Mouse (Mus musculus): Measurements from ENCODE around the gene Tgfb3. TPM values are rescaled to one million over a fixed set of nuclear protein-coding genes. Genes with fewer than 3 reads are reported as not detected.

Tgfb3 gene
- total and polyA plus RNA-seq, 3 experiments: 0.42 to 0.96 TPM; not detected in 1

DNA sequence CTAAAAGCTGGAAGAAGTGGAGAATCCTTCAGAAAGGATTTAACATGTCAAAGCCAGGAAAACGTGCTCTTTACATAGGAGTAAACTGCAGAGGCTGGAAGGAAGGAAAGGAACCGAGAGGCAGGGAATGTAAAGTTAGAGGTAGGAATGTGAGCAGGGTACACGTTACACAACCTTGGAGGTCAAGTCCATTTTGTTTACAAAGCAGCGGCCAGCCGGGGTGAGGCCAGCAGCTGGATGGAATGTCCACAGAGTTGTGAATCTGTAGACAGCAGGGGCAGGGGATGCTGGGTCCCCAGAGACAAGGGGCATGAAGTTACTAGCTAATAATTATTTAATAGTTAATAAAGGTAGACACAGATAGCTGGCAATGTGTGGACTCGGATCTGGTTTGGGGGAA is 49.3 kb upstream of the Tgfb3 start:
- Histone ChIP-seq H3K9ac (ENCODE audit: control insufficient read depth, low read depth, low read length, poor library complexity, severe bottlenecking) (no peak overlapping the region), H3K27me3 (ENCODE audit: control insufficient read depth in 1 of 2, insufficient read depth in 2 of 2, low read length in 2 of 2) (no peaks in the 10 kb centered on the region), H3K79me2 (ENCODE audit: control insufficient read depth, insufficient read depth, low read length, poor library complexity) (no peaks in the 10 kb centered on the region), H3K4me3 (ENCODE audit: control insufficient read depth in 1 of 2, insufficient read depth in 1 of 2, low read depth in 2 of 2, low read length in 2 of 2) (no peak overlapping the region), H3K27ac (ENCODE audit: control insufficient read depth, low read depth, low read length) (no peak overlapping the region), H3K4me1 (ENCODE audit: control insufficient read depth in 1 of 2, insufficient read depth in 2 of 2, low read length in 2 of 2) (no peaks in the 10 kb centered on the region), H3K9me3 (replicated peaks; ENCODE audit: insufficient read depth, low read length) (no peaks in the 10 kb centered on the region), H3K36me3 (ENCODE audit: control insufficient read depth in 1 of 2, insufficient read depth in 2 of 2, low read length in 2 of 2) (no peaks in the 10 kb centered on the region)
- TF ChIP-seq NRF1 (IDR thresholded peaks at IDR 0.05; ENCODE audit: insufficient read depth, low read depth, low read length, poor library complexity, severe bottlenecking) (no peak), CHD1 (IDR thresholded peaks at IDR 0.05; ENCODE audit: low read depth, low read length) (no peak), ZNF384 (IDR thresholded peaks at IDR 0.05; ENCODE audit: low read depth, low read length) (no peak), POLR2AphosphoS5 (IDR thresholded peaks at IDR 0.05; ENCODE audit: borderline replicate concordance, low read depth, low read length) (no peak), TBP (IDR thresholded peaks at IDR 0.05; ENCODE audit: low read depth, low read length) (no peak), JUND (IDR thresholded peaks at IDR 0.05; ENCODE audit: low read depth, low read length) (no peak), ZKSCAN1 (IDR thresholded peaks at IDR 0.05; ENCODE audit: low read depth, low read length) (no peak), HCFC1 (IDR thresholded peaks at IDR 0.05; ENCODE audit: low read depth, low read length) (no peak), GABPA (IDR thresholded peaks at IDR 0.05; ENCODE audit: low read depth, low read length) (no peak), USF2 (IDR thresholded peaks at IDR 0.05; ENCODE audit: borderline replicate concordance in 1 of 2, insufficient read depth in 1 of 2, low read depth in 1 of 2, low read length in 2 of 2) (no peak), NELFE (IDR thresholded peaks at IDR 0.05; ENCODE audit: low read depth, low read length) (no peak), POLR2A (IDR thresholded peaks at IDR 0.05; ENCODE audit: control insufficient read depth in 1 of 2, insufficient read depth in 1 of 2, low read depth in 1 of 2, low read length in 2 of 2, poor library complexity in 1 of 2) (no peak)
- DNase-seq (ENCODE audit: low read depth, low spot score): no peak

DNA sequence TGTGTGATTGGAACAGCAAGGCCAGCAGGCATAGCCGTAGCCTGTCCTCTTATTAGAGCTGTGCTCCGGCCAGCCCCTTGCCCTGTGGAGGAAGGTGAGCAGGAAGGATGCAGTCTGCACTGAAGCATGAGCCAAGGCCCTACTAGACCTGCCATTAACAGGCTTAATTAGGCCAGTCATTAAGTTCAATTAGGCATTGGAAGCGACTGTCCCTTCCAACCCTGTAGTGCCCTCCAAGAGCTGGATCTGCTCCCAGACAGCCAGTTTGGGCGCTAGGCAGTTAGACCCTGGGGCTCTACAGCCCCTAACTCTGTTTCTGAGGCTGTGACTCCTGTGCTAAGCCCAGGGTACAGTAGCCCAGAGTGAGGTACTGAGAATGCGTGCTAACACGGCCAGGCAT is 45.2 kb upstream of the Tgfb3 start:
- Histone ChIP-seq H3K4me1 (ENCODE audit: control insufficient read depth in 1 of 2, insufficient read depth in 2 of 2, low read length in 2 of 2) (no peaks in the 10 kb centered on the region), H3K9me3 (replicated peaks; ENCODE audit: insufficient read depth, low read length) (no peaks in the 10 kb centered on the region), H3K79me2 (ENCODE audit: control insufficient read depth, insufficient read depth, low read length, poor library complexity) (no peaks in the 10 kb centered on the region), H3K4me3 (ENCODE audit: control insufficient read depth in 1 of 2, insufficient read depth in 1 of 2, low read depth in 2 of 2, low read length in 2 of 2) (no peak overlapping the region), H3K27me3 (ENCODE audit: control insufficient read depth in 1 of 2, insufficient read depth in 2 of 2, low read length in 2 of 2) (no peaks in the 10 kb centered on the region; a peak in 1 of 4 replicates), H3K27ac (ENCODE audit: control insufficient read depth, low read depth, low read length) (no peak overlapping the region), H3K36me3 (ENCODE audit: control insufficient read depth in 1 of 2, insufficient read depth in 2 of 2, low read length in 2 of 2) (no peaks in the 10 kb centered on the region), H3K9ac (ENCODE audit: control insufficient read depth, low read depth, low read length, poor library complexity, severe bottlenecking) (no peak overlapping the region)
- no peak for DNase-seq (ENCODE audit: low read depth, low spot score)
- TF ChIP-seq RCOR1 (IDR thresholded peaks at IDR 0.05; ENCODE audit: low read depth, low read length) (no peak), CHD2 (IDR thresholded peaks at IDR 0.05; ENCODE audit: low read length) (no peak), ZNF384 (IDR thresholded peaks at IDR 0.05; ENCODE audit: low read depth, low read length) (no peak), MYC (IDR thresholded peaks at IDR 0.05; ENCODE audit: low read depth, low read length) (no peak), E2F4 (IDR thresholded peaks at IDR 0.05; ENCODE audit: borderline replicate concordance, low read depth, low read length) (no peak), MXI1 (IDR thresholded peaks at IDR 0.05; ENCODE audit: low read depth, low read length) (no peak), RAD21 (IDR thresholded peaks at IDR 0.05; ENCODE audit: low read depth, low read length) (no peak), MEF2A (IDR thresholded peaks at IDR 0.05; ENCODE audit: extremely low read depth, insufficient replicate concordance, low read depth, low read length, poor library complexity, severe bottlenecking) (no peak)

Measured in MEL (cell line).